Mouse (Mus musculus) testis, postnatal 10 days (tissue): Measurements from ENCODE around the gene Cd164l2.

ENCODE experiments used
- DNase-seq: peaks from one replicate; pipeline ENCODE4 v3.0.0; 2021; ENCODE audit warnings: low spot score

The Cd164l2 gene

DNA sequence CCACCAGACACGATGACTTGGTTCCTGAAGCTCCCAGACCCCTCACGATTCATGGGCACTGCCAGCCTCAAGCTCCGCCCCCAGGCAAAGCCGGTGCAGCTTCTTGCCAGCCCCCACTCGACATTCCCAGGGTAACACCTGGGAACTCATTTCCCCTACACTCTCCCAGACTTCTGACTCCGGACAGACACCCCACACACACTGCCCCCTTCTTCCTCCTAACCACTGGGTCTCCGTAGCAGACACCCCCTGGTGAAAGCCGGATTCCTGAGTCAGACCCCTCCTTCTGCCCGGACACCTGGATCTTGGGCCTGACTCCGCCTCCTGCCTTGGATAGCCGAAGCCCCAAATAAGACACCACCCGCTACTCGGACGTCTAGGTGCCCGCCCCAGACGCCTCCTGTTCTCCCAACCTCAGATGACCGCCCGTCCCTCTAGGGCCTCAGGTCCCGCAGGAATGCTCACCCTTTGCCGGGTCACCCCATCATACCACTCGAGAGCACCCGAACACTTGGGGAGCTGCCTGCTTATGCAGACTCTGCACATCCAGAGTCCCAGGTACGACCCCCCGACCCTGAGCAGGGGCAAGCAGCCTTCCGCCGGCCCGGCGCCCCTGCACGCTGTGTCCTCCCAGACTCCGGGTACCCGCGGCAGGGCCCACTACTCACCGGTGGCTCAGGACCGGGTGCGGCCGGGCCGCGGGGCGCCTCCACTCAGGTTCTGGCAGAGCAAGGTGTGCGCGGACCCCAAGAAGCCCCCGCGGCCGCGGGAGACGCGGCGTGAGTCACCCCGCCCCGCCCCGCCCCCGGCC, at the start of gene Cd164l2, which contains the start of gene Gpr3:
Gene Cd164l2, plus strand, starts transcription at position 381 of the 811 bp plus-strand sequence.
Gene Gpr3, minus strand, starts transcription at position 786 of the 811 bp plus-strand sequence.
- DNase-seq: no peak

DNA sequence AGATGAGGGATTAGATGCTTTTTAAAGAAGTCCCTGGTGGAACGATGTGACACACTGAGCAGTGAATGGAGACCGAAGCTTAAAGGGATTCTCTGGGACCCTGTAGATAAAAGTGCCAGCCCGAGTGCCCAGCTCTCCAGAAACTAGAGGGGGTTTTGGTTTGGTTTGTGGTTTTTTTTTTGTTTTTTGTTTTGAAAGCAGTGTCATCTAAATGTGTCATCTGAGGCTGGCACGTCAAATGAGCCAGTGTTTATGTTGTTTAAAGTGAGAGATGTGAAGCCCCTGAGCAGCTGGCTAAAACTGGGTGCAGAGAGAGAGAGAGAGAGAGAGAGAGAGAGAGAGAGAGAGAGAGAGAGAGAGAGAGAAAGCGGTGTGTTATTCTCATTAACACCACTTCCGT, 49.7 kb upstream of the Cd164l2 start:
- no peak for DNase-seq

DNA sequence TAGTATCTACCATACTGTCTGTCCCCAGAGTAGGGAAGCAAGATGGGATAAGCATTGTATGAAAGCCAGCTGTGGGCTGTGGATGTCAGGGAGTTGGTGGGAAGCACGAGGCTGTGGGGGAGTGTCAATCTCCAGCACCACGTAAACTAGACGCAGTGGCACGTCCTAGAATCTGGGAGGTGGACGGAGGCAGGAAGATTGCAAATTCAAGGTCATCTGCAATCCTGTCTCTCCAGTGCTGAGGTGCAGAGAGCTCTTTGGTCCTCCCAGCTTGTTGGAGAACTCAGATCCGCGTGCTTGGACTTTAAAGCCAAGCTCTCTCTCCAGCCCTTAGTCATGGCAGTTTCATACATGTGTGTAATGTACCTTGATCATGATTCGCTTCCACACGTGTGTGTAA, 45.2 kb upstream of the Cd164l2 start:
- DNase-seq: no peak

DNA sequence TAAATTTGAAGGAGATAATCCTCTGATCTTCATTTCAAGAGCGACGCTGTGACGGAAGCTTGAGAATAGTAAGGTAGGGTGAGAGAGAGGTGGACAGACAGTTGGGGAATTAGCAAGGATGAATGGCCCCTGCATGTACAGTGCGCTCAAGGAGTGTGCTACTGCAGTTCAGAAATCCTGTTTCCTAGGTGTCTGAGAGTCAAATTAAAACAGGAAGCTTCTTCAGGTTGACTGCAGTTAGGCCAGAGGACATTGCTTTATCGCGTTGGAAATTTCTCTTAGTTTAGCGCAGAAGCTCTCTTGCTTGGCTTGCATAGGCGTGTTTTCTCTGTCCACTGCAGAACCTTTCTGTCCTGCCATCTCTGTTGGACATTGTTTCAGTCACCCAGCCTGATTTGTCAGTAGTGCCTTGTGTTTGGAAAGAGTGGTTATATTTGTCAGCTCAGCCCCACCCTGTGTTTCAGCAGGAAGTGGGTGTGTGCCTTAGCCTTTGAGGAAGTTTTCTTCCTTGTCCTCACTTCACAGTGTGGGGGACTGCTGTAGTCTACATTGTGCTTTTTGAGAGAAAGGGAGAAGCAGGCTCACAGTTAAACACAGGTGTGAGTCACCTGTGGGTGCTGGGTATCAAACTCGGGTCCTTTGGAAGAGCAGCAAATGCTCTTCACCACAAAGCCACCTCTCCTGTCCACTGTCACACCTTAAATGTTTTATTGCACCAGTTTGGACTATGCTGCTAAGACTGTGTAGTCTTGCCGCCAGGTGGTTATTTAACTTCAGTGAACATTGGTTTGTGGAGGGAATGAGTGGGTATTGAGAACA, 42.5 kb upstream of the Cd164l2 start:
- no peak for DNase-seq

DNA sequence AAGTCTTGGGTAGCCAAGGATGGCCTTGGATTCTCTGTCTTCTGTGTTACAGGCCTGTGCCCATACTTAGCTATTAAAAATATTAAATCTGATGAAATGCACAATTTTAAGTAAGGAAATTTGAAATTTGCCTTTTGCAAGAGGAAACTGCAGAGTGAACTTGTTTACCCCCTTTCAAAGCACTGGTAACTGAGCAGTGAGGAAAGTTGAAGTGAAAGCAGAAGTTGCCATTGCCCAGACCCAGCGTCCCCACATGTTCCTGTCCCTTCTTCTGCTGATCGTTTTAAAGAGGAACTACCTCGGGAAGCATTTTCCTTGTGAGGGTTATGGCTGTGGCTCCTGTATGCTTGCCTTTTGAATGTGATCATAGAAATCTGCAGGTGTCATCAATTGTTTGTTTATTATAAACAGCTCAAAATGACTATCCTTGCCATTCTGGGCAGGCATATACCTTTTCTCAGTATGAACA, 41.8 kb upstream of the Cd164l2 start:
- DNase-seq: no peak

- no peak for DNase-seq
Observed at GRCm38 (mm10) chr4:133170616-133171015, 41.3 kb upstream of the Cd164l2 start.

DNA sequence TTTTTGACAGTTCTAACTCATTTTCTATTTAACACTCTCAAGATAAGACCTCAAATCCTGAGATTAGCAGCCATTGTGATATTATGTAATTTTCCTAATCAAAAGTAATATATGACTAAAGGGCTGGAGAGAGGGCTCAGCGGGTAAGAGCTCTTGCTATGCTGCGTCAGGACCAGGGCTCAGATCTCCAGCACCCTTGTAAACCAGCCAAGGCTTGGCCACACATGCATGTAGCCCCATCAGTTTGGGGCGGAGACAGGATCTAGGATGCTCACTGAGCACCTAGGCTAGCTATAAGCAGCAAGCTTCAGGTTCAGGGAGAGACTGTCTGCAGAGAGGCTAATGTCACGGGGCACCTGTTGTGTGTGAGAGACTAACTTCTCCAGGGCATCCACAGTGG, 39.5 kb upstream of the Cd164l2 start:
- DNase-seq: no peak

- no peak for DNase-seq
Observed at GRCm38 (mm10) chr4:133174361-133174760, 37.6 kb upstream of the Cd164l2 start.

DNA sequence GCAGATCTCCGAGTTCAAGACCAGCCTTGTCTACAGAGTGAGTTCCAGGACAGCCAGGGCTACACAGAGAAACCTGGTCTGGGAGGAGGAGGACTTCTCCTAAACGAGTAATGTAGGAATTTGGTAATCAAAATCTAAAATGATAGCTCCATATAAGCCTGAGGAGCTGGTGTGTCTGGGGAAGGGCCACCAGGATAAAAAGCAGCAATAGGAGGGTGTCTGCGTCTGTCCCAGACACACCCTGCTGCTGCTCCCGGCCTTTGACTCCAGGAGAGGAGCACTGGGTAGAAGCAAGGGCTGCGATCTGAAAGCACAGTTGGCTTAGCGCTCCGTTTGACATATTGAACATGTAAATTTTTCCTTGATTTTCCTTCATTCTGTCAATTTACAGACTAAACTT, 36.7 kb upstream of the Cd164l2 start:
- DNase-seq: no peak

DNA sequence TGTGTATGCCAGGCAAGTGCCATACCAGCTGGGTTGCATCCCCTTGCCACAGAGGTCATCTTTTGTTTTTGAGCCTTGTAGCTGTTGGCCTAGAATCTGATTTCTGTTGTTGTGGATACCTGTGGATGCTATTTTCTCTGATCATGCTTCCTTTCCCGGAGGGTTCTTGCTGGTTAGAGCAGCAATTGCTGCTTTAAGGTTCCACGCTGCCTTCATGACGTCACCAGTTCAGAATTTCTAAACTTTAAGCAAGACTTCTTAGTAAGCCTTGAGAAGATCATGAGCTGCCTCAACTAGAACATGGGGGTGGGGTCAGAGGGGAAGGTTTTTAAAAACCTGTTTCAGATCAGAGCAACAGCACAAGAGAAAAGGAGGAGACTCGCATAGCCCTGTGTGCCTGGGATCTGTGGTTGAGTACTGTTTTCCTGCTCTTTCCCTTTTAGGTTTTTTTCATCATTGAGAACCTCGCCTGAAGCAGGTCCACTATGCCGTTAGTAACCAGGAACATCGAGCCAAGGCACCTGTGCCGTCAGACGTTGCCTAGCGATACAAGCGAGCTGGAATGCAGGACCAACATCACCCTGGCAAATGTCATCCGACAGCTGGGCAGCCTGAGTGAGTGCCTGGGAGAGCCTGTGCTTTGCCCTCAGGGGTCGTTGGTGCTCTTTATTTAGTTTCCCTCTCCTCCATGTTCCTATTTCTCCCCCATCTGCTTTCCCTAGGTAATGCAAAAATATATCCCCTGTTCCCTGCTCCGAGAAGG, 35.8 kb upstream of the Cd164l2 start:
- DNase-seq: no peak

DNA sequence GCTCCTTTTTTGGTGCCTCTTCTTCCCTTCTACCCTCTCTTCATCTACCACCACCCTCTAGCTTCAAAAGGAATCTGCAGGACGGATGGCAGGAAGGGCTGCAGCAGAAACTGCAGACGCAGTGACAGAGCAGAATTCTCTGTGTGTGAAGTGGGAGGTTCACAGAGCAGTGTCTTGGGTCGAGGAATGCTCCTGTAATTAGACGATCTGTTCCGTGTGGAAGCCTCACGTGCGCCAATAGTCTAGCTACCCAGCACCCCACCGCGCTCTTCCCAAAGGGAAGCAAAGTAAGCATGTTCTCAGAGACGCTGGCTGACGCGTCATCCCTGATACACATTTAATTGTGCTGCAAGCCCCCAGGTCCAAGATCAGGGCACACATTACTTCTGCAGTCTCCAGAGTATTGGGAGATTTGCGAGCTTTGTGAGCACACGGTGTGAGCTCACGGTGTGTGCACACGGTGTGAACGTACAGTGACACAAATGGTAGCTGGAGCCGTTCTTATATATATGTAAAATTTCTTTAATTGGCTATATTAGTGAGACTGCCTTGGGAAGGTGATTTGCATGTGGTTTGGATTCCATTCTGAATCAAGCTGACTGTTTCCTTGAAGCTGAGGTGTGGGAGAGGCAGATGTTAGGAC, 35.0 kb upstream of the Cd164l2 start:
- DNase-seq: no peak

GRCm38 (mm10) chr4:133178305-133178704, 33.6 kb upstream of the Cd164l2 start:
- DNase-seq: no peak

- no peak for DNase-seq
Observed at GRCm38 (mm10) chr4:133179258-133179657, 32.7 kb upstream of the Cd164l2 start.

DNA sequence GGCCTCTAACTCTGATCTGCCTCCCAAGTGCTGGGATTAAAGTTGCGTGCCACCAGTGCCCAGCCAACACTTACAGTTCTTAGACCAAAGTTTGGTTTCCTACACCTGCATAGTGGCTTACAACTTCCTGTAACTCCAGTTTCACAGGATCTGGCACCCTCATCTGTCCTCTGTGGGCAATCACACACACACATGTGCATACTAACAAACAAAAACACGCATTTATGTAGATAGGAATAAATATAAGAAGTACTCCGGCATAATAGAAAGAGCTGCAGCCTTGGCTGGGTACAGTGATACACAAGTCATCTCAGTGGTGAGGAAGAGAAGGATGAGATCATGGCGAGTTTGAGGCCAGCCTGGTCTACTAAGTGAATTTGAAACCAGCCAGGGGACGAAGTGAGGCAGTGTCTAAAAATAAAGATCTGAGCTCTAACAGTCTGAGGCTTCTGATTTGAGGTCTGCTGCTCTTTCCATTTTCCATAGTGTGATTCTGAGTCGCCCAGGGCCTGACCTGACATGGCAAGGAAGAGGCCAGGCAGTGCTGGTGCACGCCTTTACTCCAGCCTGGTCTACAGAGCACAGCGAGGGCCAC, 29.4 kb upstream of the Cd164l2 start:
- no peak for DNase-seq

DNA sequence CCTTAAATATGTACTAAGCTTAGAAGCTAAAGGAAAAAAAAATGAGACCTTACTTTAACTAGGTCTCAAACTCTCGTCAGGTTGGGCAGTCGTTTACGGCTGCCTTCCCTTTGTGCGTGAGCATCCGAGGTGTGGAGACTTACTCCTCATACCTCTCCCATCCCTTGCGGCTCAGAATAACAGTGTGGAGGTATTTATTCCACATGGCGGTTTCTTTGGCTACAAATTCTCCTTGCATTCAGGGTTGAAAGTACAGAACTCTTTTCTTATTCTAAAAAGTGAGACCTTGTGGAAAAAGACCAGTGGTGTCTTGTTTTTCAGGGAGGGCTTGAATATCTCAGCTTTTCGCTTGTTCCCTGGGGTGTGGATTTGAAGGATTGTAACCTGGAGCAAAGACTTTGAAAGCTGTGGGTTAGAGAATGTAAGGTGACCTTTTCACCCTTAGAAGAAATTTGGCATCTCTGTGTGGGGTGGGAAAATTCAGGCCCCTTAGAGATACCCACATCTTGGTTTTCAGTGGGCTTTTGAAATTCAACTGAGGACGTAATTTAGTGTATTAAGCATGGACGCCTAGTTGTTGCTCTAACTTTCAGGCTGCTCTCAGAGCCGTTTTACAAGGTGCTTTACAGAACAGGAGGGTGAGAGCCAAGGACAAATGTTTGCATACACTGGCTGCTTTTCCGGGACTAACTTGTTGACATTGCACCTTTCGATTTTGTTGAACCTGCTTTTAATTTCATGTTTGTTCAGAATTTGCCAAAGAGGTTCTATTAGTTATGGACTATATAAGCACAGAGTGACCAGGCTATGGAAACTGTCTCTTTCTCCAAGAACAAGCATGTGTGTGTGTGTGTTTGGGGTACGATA, 27.7 kb upstream of the Cd164l2 start:
- DNase-seq: no peak

GRCm38 (mm10) chr4:133184898-133185665, 26.8 kb upstream of the Cd164l2 start:
- DNase-seq: no peak

- no peak for DNase-seq
Observed at GRCm38 (mm10) chr4:133185893-133186292, 26.0 kb upstream of the Cd164l2 start.

DNA sequence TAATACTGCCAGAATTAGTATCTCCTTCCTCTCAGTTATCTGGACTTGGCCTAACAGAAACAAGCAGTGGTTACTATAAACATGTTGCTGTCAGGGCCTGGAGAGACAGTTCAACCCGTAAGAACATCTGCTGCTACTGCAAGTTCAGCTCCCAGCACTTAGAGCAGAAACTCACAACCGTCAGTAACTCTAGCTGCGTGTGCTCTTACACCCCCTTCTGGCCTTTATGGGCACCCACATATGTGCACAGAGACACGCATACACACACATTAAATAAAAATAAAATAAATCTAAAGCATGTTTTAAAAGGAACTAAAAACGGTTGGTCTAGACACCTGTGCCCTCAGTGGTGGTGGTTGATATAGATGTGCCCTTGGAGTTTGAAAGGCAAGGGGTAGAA, 25.1 kb upstream of the Cd164l2 start:
- DNase-seq: no peak

- DNase-seq: no peak
Observed at GRCm38 (mm10) chr4:133189396-133189795, 22.5 kb upstream of the Cd164l2 start.

GRCm38 (mm10) chr4:133194482-133194881, 17.4 kb upstream of the Cd164l2 start:
- no peak for DNase-seq
